Mouse (Mus musculus): ENCODE data around the gene Trf. TPM values are rescaled to one million over a fixed set of nuclear protein-coding genes. Genes with fewer than 3 reads are reported as not detected.

The Trf gene
- total and polyA plus RNA-seq, 3 experiments: not detected

DNA sequence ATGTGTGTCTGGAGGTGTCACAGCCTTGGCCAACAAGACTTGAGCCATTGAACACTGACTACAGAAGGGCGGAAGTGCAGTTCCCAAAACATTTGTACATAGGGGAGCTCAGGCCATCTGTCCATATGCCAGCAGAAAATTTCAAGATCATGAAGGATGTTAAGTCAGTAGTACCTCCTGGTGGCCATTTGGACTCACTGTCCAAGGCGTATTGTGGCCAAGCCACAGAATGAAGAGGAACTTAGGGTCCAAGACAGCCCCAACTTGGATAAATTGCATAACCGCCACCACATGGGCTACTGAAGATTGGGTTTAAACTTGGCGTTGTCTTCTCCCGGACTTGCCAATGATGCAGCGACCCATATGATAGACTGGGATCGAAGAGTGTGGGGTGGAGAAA is 54.6 kb downstream of the Trf start:
- H3K9ac ChIP-seq (ENCODE audit: insufficient read depth, low read depth): no peak overlapping the region
- dilution Hi-C loops (cut with MboI; ENCODE audit: extremely low pct_ligation_motif_present, extremely low pct_unique_long_range_greater_than_20kb, low sequenced_read_pairs): no loop called here
- H3K36me3 ChIP-seq (replicated peaks in 1 of 2; ENCODE audit: control insufficient read depth in 1 of 2, insufficient read depth in 1 of 2, low read length in 1 of 2): no peaks in the 10 kb centered on the region
- no peaks in the 10 kb centered on the region for H3K9me3 ChIP-seq (replicated peaks; ENCODE audit: low read length)
- no peaks in the 10 kb centered on the region for H3K79me2 ChIP-seq (replicated peaks; ENCODE audit: control insufficient read depth, extremely low read depth, insufficient read depth, poor library complexity, severe bottlenecking)
- 0 out of 4 replicates have a peak, but pooled peaks cover 0 to 6% of the 10 kb centered on the region in 2 experiments for H3K4me1 ChIP-seq (ENCODE audit: control insufficient read depth in 1 of 2, insufficient read depth in 2 of 2)
- in situ Hi-C loops (cut with MboI; ENCODE audit: low pct_ligation_motif_present, low pct_unique_long_range_greater_than_20kb, low sequenced_read_pairs): loop anchor here (5.0 kb wide), 1 partner anchor 83 kb away; no protein-coding TSS in a partner anchor
- H3K27me3 ChIP-seq (replicated peaks): peaks cover 25% of the 10 kb centered on the region
- no peak overlapping the region for H3K27ac ChIP-seq (ENCODE audit: insufficient read depth, low read depth)
- DNase-seq (ENCODE audit: extremely low read depth): no peak
- no peak overlapping the region for H3K4me3 ChIP-seq (replicated peaks in 1 of 3; ENCODE audit: low read depth in 2 of 3, low read length in 2 of 3, poor library complexity in 1 of 3)
- TF ChIP-seq CTCF (conservative IDR thresholded peaks at IDR 0.05 in 1 of 2, IDR thresholded peaks at IDR 0.05 in 1 of 2; ENCODE audit: low read depth in 2 of 2, low read length in 2 of 2): peak in 1 of 2 experiments; percentile 66; a peak in 2 of 4 replicates
- peak; percentile 59 for TF ChIP-seq RAD21 (IDR thresholded peaks at IDR 0.05; ENCODE audit: low read depth, low read length)
- no peak for TF ChIP-seq USF2 (conservative IDR thresholded peaks at IDR 0.05; ENCODE audit: low read depth, low read length)
- no peak for TF ChIP-seq MAX (IDR thresholded peaks at IDR 0.05; ENCODE audit: low read length)
- TF ChIP-seq SMC3 (IDR thresholded peaks at IDR 0.05; ENCODE audit: low read depth, low read length): peak; percentile 55
- H3K4me2 ChIP-seq (ENCODE audit: insufficient read depth, low read depth, poor library complexity, severe bottlenecking): no peak overlapping the region

DNA sequence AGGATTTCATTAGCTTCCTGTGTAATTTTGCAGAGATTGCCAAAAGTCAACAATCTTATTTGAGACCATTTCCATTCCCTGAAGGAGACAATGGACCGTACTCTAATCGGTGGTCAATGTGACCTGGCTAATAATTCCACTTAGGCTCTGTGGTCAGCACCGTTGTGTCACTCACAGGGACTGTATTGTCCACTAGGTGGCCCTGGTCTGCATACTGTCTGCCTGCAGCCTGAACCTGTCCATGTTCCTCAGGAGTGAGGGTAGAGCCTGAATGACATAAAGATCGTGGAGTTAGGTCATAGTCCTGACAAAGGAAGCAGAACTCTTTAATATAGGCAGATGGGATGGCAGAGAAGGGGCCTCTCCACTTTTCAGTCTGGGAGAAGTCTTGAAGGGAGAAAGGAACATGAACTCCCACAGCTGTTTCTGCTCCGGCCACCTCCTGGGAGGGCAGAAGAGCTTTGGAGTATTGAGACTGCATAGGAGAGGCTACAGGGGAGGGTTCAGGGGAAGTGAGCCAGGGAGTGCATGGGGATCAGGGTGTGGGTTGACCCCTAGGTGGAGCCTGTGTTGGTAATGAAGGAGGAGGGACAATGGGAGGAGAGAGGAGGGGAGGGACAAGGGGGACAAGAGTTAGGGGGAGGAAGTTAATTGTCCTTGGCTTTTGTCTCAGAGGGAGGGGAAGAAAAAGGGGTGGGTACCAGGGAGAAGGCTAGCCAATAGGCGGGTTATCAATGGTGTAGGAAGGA is 55.3 kb downstream of the Trf start:
- H3K36me3 ChIP-seq (replicated peaks in 1 of 2; ENCODE audit: control insufficient read depth in 1 of 2, insufficient read depth in 1 of 2, low read length in 1 of 2): no peaks in the 10 kb centered on the region
- no peaks in the 10 kb centered on the region for H3K9me3 ChIP-seq (replicated peaks; ENCODE audit: low read length)
- H3K27ac ChIP-seq (ENCODE audit: insufficient read depth, low read depth): no peak overlapping the region
- H3K4me1 ChIP-seq (ENCODE audit: control insufficient read depth in 1 of 2, insufficient read depth in 2 of 2): 0 out of 4 replicates have a peak, but pooled peaks cover 0 to 6% of the 10 kb centered on the region in 2 experiments
- no peak overlapping the region for H3K4me2 ChIP-seq (ENCODE audit: insufficient read depth, low read depth, poor library complexity, severe bottlenecking)
- H3K79me2 ChIP-seq (replicated peaks; ENCODE audit: control insufficient read depth, extremely low read depth, insufficient read depth, poor library complexity, severe bottlenecking): no peaks in the 10 kb centered on the region
- TF ChIP-seq RAD21 (IDR thresholded peaks at IDR 0.05; ENCODE audit: low read depth, low read length) (peak; percentile 6), SIN3A (IDR thresholded peaks at IDR 0.05; ENCODE audit: low read length) (no peak), IRF4 (IDR thresholded peaks at IDR 0.05; ENCODE audit: low read depth, low read length) (no peak), SMC3 (IDR thresholded peaks at IDR 0.05; ENCODE audit: low read depth, low read length) (peak; percentile 51), CTCF (conservative IDR thresholded peaks at IDR 0.05 in 1 of 2, IDR thresholded peaks at IDR 0.05 in 1 of 2; ENCODE audit: low read depth in 2 of 2, low read length in 2 of 2) (peak in 1 of 2 experiments; percentile 65; a peak in 2 of 4 replicates)
- H3K4me3 ChIP-seq (replicated peaks in 1 of 3; ENCODE audit: low read depth in 2 of 3, low read length in 2 of 3, poor library complexity in 1 of 3): no peak overlapping the region
- in situ Hi-C loops (cut with MboI; ENCODE audit: low pct_ligation_motif_present, low pct_unique_long_range_greater_than_20kb, low sequenced_read_pairs) (loop anchor here (5.0 kb wide), 1 partner anchor 83 kb away; no protein-coding TSS in a partner anchor), dilution Hi-C loops (cut with MboI; ENCODE audit: extremely low pct_ligation_motif_present, extremely low pct_unique_long_range_greater_than_20kb, low sequenced_read_pairs) (no loop called here)
- no peak overlapping the region for H3K9ac ChIP-seq (ENCODE audit: insufficient read depth, low read depth)
- peaks cover 25% of the 10 kb centered on the region for H3K27me3 ChIP-seq (replicated peaks)
- DNase-seq (ENCODE audit: extremely low read depth): no peak

DNA sequence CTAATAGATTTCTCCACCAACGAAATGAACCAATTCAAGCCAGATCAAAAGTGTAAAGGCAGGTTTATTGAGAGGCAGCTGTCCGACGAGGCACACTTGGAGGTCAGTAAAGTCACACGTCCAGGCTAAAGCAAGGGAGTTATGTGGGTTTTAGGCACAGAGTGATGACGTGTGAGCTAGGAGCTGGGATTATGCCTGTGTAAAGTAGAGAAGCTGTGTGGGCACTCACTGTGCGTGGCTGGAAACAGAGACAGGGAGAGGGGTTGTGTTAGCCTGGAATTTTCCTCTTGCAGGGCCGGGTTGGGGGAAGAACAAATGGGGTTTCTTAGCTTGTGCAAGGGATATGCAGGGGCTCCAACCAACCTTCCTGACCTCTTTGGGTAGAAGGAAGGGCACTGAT is 61.5 kb downstream of the Trf start:
- no peak for DNase-seq (ENCODE audit: extremely low read depth)
- Histone ChIP-seq H3K4me3 (replicated peaks in 1 of 3; ENCODE audit: low read depth in 2 of 3, low read length in 2 of 3, poor library complexity in 1 of 3) (no peak overlapping the region), H3K4me1 (ENCODE audit: control insufficient read depth in 1 of 2, insufficient read depth in 2 of 2) (peaks cover 3 to 8% of the 10 kb centered on the region in 2 experiments; a peak in 3 of 4 replicates), H3K36me3 (replicated peaks in 1 of 2; ENCODE audit: control insufficient read depth in 1 of 2, insufficient read depth in 1 of 2, low read length in 1 of 2) (no peaks in the 10 kb centered on the region), H3K79me2 (replicated peaks; ENCODE audit: control insufficient read depth, extremely low read depth, insufficient read depth, poor library complexity, severe bottlenecking) (no peaks in the 10 kb centered on the region), H3K4me2 (ENCODE audit: insufficient read depth, low read depth, poor library complexity, severe bottlenecking) (no peak overlapping the region), H3K27me3 (replicated peaks) (peaks cover 31% of the 10 kb centered on the region), H3K9me3 (replicated peaks; ENCODE audit: low read length) (no peaks in the 10 kb centered on the region), H3K27ac (ENCODE audit: insufficient read depth, low read depth) (no peak overlapping the region), H3K9ac (ENCODE audit: insufficient read depth, low read depth) (no peak overlapping the region)
- dilution Hi-C loops (cut with MboI; ENCODE audit: extremely low pct_ligation_motif_present, extremely low pct_unique_long_range_greater_than_20kb, low sequenced_read_pairs) (no loop called here), in situ Hi-C loops (cut with MboI; ENCODE audit: low pct_ligation_motif_present, low pct_unique_long_range_greater_than_20kb, low sequenced_read_pairs) (no loop called here)
- no peak for TF ChIP-seq SMC3 (IDR thresholded peaks at IDR 0.05; ENCODE audit: low read depth, low read length)
- no peak for TF ChIP-seq MAZ (IDR thresholded peaks at IDR 0.05; ENCODE audit: low read depth, low read length)
- no peak for TF ChIP-seq ZNF384 (IDR thresholded peaks at IDR 0.05; ENCODE audit: low read depth, low read length)

Data from CH12.LX (cell line).